Mouse (Mus musculus) left cerebral cortex, postnatal 36 days (tissue): Measurements from ENCODE around the gene Rora. TPM values are rescaled to one million over a fixed set of nuclear protein-coding genes. Genes with fewer than 3 reads are reported as not detected.
"Not testable (repeated sequence)": the region's sequence is repeated elsewhere in the genome, so short reads cannot be mapped to it uniquely, and the experiment has no call there.

Experiments used
- DNase-seq, 2 experiments: peaks; one replicate each; pipeline ENCODE4 v3.0.0; 2021 to 2022; ENCODE audit warnings: low spot score in 2 of 2, mixed read lengths in 1 of 2
- intact Hi-C: fragments of 180-260 bp; cut with DNase I; formaldehyde crosslinking; loops from one replicate; pipeline ENCODE4 v1.15.1; 2025
- total RNA-seq, 2 experiments: library from RNA; stranded (reverse); gene quantifications; 2 replicates each; pipeline ENCODE4 v1.2.3; 2021

Gene Rora
- total RNA-seq, 2 experiments from 2014 or later = 69.0 to 81.9 TPM

- intact Hi-C loops, DNase-seq: not testable (repeated sequence)
These were observed 446.7 kb downstream of the Rora start for GRCm38 (mm10) chr9:69100153-69100756.

GRCm38 (mm10) chr9:69104321-69104720 lies 450.7 kb downstream of the Rora start:
- intact Hi-C loops = no loop called here
- DNase-seq = no peak

- intact Hi-C loops = no loop called here
- DNase-seq = no peak
These were observed 456.2 kb downstream of the Rora start for GRCm38 (mm10) chr9:69109618-69110300.

GRCm38 (mm10) chr9:69110301-69110674 lies 456.7 kb downstream of the Rora start:
- intact Hi-C loops = no loop called here
- no peak for DNase-seq

GRCm38 (mm10) chr9:69110706-69111105 lies 457.1 kb downstream of the Rora start:
- intact Hi-C loops = no loop called here
- no peak for DNase-seq

GRCm38 (mm10) chr9:69111539-69111938 lies 458.0 kb downstream of the Rora start:
- intact Hi-C loops = no loop called here
- no peak for DNase-seq

GRCm38 (mm10) chr9:69114429-69114984 lies 460.9 kb downstream of the Rora start:
- DNase-seq = no peak
- intact Hi-C loops = no loop called here

- no peak for DNase-seq
- intact Hi-C loops = no loop called here
These were observed 463.2 kb downstream of the Rora start for GRCm38 (mm10) chr9:69116740-69117139.

GRCm38 (mm10) chr9:69121117-69121740 lies 467.6 kb downstream of the Rora start:
- intact Hi-C loops = loop anchor here (10.0 kb wide), 1 partner anchor 174 kb away; no protein-coding TSS in a partner anchor
- no peak for DNase-seq

- peak; percentile 35 to 49 for DNase-seq
- intact Hi-C loops = loop anchor here (10.0 kb wide), 1 partner anchor 170 kb away; no protein-coding TSS in a partner anchor
These were observed 471.6 kb downstream of the Rora start for GRCm38 (mm10) chr9:69125011-69125786.

- intact Hi-C loops = loop anchor here (10.0 kb wide), 1 partner anchor 169 kb away; no protein-coding TSS in a partner anchor
- DNase-seq = no peak
These were observed 472.2 kb downstream of the Rora start for GRCm38 (mm10) chr9:69125787-69126161.

GRCm38 (mm10) chr9:69126595-69126994 lies 473.0 kb downstream of the Rora start:
- DNase-seq = no peak
- intact Hi-C loops = loop anchor here (10.0 kb wide), 1 partner anchor 168 kb away; no protein-coding TSS in a partner anchor

- intact Hi-C loops = loop anchor here (10.0 kb wide), 1 partner anchor 166 kb away; no protein-coding TSS in a partner anchor
- DNase-seq = no peak
These were observed 474.7 kb downstream of the Rora start for GRCm38 (mm10) chr9:69128335-69128734.

- intact Hi-C loops = no loop called here
- DNase-seq = no peak
These were observed 479.4 kb downstream of the Rora start for GRCm38 (mm10) chr9:69132995-69133394.

GRCm38 (mm10) chr9:69133696-69134095 lies 480.1 kb downstream of the Rora start:
- DNase-seq = no peak
- intact Hi-C loops = no loop called here

- DNase-seq = no peak
- intact Hi-C loops = no loop called here
These were observed 481.0 kb downstream of the Rora start for GRCm38 (mm10) chr9:69134604-69135003.

GRCm38 (mm10) chr9:69136821-69137220 lies 483.2 kb downstream of the Rora start:
- intact Hi-C loops = no loop called here

GRCm38 (mm10) chr9:69137398-69137797 lies 483.8 kb downstream of the Rora start:
- intact Hi-C loops = no loop called here
- DNase-seq = no peak

More at GRCm38 (mm10) chr9:69136821-69137220, 483.2 kb downstream of the Rora start:
- no peak for DNase-seq

- intact Hi-C loops = no loop called here
- no peak for DNase-seq
These were observed 486.6 kb downstream of the Rora start for GRCm38 (mm10) chr9:69140144-69140543.

- no peak for DNase-seq
- intact Hi-C loops = no loop called here
These were observed 488.3 kb downstream of the Rora start for GRCm38 (mm10) chr9:69141859-69142258.
